Mouse (Mus musculus) spleen, adult 12 weeks (tissue): Measurements from ENCODE around the gene Ccdc28a.

Source experiments
- DNase-seq: peaks from one replicate; pipeline ENCODE4 v3.0.0; 2022; ENCODE audit warnings: low spot score

Gene Ccdc28a

DNA sequence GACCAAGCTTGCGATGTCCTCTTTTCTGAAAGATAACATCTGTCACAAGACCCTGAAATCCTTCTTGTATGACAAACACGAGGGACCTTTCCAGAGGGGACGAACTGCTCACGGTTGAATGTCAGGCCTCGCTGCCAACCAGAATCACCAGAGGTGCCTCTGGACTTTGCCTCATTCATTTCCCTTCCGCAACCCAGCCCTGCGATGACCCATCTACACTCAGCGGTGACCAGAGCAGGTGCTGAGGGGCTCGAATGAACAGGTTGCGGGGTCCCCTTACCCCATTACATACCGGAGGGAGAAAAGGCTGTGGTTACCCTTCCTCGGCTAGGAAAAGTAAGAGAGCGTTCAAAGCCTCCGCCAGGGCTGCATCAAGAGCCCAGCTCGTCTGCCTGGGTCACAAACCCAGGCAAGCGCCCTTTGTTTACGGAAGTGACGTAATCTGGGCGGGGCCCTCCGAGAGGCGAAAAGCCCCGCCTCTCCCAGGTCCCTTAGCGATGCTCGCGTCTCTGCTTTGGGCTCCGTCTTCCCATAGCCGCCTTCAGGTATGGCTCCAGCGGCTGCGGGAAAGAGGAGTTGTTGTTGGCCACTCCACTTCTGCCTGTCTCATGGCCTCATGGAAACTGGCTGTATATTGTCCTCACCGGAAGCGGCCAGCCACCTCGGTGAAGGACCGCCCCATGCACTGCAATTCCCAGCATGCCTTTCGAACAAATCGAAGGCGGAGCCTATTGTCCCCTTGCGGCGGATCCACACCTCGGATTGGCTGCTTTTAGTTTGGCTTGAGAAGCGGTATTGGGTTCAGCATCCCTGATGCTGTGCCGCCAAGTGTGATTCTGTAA is at the start of gene Ccdc28a:
TSS of gene Ccdc28a (minus strand) at position 439 of the 842 bp plus-strand sequence.
- DNase-seq, result peak; percentile 92

DNA sequence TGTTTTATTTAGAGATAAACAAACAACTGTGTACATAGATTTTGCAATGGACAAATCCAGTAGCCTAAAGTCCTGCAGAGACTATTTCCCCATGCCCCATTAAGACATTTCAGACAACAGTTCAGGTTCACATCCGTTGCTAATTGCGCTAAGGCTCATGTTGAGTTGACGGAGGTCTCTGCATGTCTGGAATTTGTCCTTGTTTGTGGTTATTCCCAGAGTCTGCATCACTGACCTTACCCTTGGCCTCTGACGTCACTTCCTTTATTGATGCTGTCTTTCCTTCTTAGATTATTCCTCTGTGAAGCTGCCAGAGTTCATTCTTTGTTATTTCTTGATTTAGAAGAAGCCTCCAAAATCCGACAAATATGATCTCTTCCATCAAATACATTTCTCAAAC is 49.2 kb upstream of the Ccdc28a start:
- DNase-seq, result no peak

DNA sequence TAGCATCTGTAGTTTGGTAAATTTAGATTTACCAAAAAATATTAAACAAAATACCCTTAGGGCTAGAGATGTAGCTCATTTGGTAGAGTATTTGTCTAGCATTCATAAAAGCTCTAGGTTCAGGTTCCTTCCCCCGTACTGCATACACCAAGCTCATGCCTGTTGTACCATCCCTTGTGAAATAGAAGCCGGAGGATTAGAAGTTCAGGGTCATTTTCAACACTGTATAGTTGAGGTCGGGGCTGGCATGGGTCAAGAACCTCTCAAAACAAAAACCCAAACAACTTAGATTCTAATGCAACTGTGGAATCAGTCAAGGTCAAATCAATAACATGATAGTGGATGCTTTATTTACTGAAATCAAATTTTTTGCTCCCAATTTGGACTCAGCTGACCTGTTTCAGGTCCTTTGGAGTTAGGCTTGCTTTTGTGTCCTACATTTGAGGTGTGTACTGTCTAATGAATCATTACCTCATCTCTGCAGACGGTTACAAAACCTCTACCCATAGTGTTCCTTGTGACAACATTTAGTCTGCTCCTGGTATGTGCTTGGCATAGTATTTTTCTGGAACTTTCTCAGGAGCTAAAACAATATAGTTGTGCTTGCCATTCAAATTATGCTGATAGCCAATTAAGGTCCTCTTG is 41.4 kb upstream of the Ccdc28a start:
- no peak for DNase-seq

DNA sequence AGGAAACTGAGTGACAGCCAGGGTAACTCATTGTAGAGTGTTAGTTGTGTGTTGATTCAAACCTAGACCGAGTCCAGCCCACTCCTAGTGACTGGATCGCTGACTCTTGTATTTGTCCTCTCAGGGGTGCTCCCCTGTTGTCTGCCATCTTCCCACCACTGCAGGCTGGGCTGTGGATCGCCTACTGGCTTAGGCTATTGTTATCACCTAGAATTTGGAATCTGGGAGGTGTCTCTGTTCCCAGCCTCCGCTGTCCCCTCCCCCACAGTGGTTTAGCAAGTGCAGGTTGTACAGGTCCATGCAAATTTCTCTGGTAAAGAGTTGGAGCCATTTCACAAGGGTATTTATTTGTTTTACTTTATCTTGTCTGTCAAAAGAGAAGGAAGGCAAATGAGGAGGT is 16.5 kb upstream of the Ccdc28a start:
- no peak for DNase-seq

DNA sequence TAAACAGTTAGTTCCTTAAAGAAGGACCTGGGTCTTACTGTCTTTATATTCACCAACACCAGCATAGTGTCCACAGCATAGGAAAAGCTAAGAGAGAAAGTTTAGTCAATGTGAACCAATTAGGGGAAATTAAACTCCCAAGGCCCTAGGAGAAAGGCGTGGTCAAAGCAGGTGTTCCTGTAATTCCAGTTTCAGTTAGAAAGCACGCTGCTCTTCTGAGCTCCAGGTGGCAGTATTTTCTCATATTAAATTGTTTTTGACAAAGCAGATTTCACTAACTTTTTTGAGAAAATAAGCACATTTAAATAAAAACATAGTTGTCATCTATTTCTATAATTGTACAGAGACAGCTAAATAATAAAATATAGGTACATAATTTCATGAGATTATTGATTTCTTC is 8.8 kb upstream of the Ccdc28a start:
- DNase-seq, result no peak

DNA sequence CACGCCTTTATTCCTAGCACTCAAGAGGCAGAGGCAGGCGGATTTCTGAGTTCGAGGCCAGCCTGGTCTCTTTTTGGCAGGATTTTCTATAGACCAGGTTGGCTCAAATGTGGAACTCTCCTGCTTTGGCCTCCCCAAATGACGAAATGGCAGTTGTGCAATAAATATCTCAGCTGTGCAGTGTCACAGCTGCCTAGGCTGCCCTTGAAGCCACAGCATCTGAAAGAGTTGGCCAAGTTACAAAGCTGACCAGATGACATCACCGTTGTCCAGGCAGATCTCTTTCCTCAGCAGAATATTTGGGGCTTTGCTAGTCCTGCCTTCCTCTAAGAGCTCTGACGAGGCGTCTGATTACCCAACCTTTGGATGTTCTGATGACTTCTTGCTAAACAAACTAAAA is 2.4 kb upstream of the Ccdc28a start:
- no peak for DNase-seq

DNA sequence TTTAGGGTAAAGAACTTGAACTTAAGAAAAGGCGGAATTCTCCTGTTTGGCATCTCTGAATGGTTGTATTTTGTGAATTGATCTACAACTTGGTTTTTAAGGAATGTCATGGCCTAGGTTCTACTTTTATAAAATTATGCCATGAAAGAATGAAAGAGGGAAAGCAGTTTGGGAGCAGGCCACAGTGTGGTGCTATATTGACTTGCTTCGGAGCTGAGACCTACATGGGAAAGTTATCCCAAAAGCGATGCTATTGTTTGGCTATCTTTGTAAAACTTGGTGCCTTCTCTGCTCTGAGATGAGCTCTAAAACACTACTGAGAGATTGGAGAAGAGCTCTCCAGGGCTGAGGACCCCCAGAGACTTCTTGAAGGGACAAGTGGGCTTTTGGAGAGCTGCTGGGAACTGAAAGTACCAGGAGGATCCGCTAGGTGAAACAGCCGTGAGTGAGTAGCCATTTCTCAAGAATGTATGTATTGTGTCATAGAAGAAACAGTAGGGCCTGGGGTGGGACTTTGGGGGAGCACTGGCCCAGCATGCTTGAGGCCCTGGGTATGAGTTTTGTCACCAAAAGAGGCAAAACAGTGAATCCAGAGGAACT is 1.6 kb upstream of the Ccdc28a start:
- DNase-seq, result no peak

DNA sequence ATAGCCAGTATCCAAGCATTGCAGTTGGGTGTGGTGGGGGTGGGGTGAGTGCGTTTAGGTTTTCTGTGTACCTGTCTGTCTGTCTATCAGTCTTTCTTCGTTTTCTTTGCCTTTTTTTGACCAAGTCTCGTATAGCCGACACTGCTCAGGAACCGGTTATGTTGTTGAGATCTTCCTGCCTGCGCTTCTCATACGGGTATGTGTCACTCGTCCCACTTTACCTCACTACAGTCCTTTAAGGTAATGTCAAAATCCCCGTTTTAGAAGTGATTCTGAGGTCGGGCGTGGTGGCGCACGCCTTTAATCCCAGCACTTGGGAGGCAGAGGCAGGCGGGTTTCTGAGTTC is 577 bp upstream of the Ccdc28a start:
- peak; percentile 8 for DNase-seq

DNA sequence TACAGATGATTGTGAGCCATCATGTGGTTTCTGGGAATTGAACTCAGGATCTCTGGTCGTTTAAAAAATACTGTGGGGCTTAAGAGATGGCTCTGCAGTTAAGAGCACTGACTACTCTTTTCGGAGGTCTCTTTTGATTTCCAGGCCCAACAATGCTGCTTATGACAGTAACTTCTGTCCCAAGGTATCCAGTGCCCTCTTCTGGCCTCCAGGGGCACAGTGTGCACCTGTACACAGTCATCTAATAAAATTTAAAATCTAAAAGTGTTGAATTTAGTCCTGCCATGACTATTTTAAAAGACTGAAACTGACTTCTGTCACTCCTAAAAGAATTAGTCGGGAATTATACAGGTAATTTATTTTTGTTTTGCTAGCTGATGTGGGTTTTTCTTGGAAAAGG is 907 bp downstream of the Ccdc28a start:
- DNase-seq, result no peak

DNA sequence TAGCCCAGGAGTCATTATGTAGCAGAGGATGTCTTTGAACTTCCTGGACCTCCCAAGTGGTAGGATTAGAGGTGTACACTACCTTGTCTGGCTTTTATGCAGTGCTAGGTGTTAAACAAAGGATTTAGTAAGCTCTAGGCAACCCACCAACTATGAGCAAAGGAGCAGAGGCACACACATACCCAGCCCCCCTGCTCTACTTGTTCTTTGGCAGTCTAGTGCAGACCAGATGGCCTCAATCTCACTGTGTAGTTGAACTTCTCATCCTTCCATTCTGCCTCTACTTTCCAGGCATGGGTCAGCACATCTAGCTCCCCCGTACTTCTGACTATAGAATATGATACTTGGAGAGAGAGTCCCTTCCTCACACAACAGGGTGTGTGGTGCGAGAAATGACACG is 10.4 kb downstream of the Ccdc28a start:
- no peak for DNase-seq

DNA sequence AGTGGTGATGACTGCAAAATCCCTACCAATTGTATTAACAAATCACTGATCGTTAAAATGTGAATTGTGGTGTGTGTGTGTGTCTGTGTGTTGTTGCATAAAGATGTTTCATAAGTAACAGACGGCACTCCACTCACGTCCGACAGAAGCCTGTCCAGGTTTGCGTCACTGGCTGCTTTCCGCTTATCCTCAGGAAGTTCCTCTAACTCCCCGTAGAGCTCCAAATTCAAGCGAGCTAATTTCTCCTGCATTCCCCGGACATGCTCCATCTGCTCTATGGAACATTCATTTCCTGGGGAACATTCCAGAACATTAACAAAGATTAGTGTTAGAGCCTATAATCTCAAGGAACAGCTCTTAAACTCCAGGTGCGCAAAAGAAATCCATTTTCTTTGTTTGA is 15.4 kb downstream of the Ccdc28a start:
- DNase-seq, result no peak

DNA sequence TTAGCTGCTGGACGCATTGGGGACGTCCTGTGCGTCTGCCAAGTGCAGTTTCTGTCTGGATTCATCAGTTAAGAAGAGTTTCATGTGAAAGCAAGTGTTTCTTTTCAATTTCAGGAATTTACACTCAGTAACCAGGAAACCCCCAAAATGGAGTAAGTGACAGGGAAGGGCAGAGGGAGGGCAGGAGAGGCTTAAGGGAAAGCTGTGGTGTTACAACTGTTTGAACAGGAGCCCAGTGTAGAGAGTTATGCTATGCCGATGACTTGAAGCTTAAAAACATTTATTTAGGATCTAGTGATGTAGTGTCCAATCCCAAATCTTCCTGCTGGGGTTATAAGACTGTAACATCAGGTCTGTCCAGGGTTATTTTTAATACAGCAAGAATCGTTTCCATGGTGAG is 20.7 kb downstream of the Ccdc28a start:
- no peak for DNase-seq

DNA sequence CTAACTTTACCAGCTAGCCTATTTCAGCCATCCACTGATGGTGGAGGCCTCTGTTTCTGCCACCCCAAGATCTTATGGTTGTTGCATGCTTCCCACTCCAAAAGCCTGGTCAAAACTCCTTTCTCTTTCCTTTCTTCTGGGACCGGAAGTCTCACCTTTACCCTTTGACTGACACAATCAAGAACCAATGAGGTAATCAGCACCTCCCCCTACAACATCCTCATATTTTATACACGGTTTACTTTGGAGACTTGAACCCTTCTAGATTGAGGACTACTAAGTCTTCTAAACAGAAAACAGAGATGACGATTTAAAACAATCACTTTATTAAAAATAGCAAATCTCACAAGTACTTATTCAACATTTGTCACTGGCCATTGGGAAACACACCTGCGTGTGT is 21.4 kb downstream of the Ccdc28a start:
- DNase-seq, result no peak

DNA sequence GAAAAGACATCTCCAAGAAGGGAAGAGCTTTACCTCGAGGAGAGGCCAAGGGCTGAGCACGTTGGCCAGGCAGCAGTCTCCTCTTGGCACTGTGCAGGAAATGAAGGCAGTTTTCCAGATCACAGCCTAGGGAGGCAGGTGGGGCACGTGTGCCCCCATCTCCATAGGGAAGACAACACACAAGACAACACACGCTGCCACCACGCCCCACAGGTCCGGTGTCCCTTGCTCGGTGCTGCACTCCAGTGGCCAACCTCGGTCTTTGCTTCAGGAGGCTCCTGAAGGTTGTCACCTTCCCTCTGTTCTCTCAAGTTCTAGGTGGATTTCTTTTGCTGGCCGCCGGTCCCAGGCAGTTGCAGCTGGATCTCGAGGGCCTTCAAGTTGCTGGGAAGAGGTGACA is 24.1 kb downstream of the Ccdc28a start, which contains the start of gene Ect2l:
TSS of gene Ect2l (minus strand) at position 165 of the 400 bp plus-strand sequence.
- DNase-seq, result no peak

DNA sequence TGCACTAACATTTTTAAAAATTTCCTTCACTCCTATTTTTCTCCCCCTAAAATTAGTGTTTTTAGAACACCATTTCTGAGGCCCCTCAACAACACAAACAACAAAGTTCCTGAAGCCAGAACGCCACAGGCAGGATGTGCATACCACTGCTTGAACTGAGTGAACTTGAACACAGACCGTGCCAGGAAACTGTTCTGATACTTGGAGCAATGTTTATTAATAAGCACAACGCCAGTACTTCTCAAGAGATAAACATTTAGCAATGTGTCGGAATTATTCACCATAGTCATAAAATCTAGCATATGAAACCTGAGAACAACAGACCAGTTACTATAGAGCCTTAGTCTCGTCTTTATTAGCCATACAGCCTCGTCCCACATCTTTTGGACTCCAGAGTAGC is 24.7 kb downstream of the Ccdc28a start:
- DNase-seq, result no peak

DNA sequence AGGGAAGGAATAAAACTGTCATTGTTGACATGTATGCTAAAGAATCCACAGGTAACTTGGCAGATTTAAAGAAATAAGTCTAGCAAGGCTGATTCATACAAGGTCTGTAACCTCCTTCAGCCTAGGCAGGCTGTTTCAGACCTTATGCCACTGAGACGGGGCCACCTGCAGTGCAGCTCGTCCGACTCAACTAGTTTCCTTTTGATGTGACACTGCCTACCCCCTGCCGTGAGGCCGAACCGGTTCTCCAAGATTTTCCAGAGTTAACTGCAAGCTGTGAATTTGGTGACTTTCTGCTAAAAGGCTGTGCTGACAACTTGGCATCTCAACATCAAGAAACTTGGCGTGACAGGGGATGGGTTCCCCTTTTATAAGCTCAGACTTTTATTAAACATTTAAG is 30.7 kb downstream of the Ccdc28a start:
- no peak for DNase-seq

DNA sequence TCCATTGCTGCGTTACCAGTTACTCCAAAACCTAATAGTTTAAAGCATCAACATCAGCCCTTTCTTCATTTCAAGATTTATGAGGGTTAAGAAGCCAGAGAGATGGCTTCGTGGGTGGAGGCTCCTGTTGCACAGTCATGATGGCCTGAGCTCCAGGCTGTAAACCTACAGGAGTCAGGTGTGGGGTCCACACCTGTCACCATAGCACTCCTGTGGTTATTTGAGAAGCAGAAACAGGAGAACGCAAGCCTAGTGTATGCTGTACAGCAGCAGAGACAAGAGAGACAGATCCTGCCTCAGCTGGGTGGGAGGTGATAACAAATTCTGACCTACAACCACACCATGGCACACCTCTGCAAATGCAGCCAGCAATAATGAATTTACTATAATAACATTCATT is 32.4 kb downstream of the Ccdc28a start:
- no peak for DNase-seq

DNA sequence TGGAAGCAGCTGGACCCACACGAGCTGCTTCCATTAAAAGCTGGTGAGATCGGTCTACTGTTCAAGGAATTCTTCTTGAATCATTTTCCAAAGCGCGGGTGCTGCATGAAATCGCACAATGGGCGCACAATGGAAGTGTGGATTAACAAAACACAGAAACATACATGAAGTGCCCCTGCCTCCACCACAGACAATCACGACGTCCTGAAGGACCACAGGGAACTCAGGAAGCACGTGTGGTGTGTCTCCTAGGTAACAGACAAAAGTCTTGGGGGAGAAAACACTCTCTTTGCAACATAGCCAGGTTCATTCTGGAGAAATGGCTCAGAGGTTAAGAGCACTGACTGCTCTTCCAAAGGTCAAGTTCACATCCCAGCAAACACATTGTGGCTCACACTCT is 34.1 kb downstream of the Ccdc28a start:
- no peak for DNase-seq

DNA sequence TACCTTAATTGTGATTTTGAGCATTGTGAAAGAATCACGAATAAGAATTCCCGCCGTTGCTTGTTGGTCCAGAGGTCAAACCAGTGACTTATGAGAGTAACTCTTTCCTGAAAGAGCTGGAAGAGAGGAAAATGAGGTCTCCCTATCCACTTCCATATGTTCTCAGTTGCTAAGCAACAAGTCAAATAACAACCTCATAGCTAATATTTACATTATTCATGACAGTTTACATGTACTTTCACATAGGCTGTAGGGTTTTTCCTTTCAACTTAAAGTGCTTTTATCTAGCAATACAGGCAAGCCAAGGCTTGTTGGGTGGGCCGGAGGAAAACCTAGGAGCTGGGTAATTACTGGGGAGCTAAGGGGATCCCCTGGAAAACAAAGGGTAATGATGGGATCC is 34.9 kb downstream of the Ccdc28a start:
- DNase-seq, result no peak

DNA sequence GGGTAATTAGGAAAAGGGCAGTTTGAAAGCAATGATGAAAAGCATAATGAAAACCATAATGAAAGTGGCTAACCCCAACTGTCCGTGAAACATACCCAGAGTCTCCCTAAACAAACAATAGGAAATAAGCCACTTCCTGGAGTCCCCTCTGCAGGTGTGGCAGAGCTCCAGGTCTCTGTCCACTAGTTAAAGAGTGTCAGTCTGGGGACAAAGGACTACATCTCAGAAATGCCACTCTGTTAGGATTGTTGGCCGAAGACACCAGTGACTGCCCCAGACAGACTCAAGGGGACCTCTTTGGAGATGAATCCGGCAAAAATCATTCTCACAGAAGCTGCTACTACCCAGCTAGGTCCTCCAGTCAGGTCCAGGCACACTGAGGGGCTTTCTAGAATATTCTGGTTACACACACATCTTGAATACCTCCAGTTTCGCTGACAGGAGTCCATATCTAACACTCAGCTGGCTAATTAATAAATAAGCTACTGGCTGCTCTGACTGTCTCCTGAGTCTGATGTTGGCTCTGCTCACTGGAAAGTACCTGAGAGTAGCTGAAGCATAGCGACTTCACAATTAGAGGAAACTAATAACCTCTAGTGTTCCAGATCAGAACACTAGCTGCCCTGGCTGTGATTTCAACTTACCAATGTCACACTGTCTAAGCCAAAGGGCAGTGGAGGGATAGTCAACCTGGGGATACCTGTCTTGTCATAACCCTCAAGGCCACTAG is 36.3 kb downstream of the Ccdc28a start:
- DNase-seq, result no peak

DNA sequence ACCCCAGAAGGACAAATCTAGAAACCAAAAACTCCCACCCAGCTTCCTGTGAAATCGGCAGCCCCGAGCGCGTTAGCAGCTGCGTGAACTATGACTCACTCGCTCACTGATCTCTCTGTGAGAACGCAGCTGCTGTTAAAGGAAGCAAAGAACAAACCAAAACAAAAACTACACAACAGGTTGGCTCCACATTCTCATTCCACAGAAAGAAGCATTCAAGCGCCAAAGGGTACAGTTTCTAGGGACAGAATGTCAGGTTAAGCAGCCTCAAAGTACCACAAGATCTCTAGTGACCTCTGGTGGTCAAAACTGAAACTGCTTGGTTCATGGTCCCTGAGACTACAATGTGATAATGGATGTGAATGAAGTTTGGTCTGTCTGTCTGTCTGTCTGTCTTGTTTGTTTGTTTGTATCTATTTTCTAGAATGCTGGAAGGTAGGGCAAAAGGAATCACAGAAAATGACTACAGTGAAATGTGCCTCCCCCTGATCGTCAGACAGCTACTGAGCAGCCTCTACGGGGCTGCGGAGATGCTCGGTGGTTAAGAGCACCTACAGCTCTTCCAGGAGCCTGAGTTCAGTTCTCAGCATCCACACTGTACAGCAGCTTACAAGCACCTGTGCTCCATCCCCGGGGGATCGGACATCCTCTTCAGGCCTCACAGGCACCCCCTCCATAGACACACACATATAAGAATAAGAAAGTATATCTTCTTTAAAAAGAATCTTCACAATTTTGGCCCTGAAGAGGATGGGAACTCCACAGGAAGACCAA is 37.4 kb downstream of the Ccdc28a start:
- peak; percentile 34 for DNase-seq

DNA sequence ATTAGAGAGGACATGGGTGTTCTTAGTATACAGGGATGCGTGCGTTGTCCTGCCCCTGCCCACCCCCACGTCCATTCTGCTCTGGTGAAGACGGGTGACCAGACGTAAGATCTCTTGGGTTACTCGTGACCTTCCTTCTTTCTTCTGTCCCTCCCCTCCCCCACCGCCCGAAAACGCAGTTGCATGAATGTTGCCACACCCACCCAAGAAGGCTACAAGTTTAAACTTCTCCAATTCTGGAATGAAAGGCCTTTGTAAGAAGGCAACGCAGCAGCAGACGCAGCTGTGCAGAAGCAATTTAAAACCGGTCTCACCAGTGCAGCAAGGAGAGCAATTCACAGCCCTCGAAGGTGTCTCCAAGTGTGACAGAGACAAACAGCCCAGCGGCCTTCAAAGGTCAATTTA is 40.1 kb downstream of the Ccdc28a start:
- DNase-seq, result no peak
